Mouse (Mus musculus) testis, postnatal 10 days (tissue): ENCODE results near the gene Pla2g7.

Experiments
- DNase-seq: peaks from one replicate; pipeline ENCODE4 v3.0.0; 2021; ENCODE audit warnings: low spot score

Gene Pla2g7

DNA sequence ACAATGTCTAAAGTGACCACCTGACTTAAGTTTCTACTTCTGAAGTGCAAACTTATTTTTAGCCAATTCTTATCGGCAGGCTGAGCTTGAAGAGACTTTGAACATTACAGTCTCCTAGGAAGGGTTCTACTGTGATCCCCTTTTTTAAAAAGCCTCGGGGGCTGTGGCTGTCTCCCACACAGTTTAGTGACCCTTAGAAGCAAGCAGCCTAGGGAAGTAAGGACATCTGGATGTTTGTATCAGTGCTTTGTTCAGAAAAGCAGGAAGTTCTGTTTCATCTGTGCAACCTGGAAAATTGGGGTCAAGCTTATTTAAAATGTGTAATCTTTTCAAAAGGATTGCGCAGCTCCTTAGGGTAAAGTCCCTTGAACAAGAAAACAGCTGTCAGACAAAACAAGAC is 12.6 kb downstream of the Pla2g7 start:
- no peak for DNase-seq

DNA sequence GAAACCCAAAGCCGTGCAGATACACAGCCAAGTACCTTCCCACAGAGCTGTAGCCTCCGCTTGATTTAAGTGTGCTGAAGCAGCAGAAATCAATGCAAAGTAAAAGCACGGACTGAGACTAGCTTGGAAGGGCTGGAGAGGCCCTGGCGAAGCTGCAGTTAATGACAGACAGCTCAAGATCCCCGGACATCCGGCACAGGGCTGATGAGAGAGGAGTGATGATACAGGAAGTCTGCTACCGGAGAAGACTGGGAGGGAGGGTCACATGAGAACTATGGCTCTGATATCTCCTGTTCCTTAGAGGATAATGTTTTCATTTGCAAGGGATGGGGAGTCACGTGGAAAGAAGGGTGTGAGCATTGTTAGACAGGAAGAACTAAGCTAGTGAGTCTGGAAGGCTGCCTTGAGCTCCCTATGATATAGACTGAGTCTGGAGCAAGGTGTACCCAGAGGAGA is 13.1 kb downstream of the Pla2g7 start:
- DNase-seq: peak; percentile 46

DNA sequence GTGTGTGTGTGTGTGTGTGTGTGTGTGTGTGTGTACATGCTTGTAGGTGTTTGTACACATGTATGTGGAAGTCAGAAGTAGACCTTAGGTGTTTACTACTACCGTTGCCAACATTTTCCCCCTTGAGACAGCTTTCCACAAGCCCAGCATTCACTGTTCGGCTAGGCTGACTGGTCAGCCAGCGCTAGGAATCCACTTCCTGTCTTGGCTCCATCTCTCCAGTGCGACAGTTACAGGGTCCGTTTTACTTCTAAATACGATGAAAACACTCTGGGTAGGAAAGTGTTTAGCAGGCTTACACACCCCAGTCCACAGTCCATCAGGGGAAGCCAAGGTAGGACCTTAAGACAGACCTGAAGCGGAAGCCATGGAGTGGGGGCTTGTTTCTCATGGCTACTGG is 16.9 kb downstream of the Pla2g7 start:
- no peak for DNase-seq

DNA sequence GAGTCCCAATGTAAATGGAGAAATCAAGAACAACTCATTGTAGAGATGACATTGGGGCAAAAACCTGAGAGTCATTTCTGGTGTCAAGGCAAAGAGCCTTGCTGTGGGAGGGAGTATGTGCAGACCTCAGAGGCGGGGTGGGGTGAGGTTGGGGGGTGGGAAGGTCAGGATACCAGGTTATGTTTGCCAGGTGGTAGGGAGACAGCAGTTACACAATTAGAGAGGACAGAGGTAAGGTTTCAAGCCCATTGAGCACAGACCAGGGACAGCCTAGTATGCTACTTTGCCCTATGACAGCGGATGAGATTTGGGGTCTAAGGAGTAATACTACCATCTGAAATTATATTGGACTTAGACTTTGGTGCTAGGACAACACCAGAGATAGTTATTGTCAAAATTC is 19.4 kb downstream of the Pla2g7 start:
- DNase-seq: no peak

DNA sequence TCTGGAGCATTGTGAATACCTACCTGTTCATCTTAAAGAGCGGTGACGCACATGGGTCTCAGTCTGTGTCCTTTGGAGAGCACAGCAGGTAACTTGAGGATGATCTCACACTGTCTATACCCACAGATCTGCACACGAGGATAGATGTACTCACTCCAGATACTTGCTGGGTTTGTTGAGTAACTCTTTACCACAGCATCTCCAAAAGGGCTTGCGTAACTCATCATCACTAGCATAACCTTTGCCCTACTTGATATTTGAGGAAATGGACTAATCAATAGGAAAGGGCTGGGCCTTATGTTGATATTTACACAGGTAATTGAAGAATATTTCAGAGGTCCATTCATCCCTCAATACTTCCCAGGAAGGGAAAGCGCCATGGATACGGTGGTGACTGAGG is 21.9 kb downstream of the Pla2g7 start:
- DNase-seq: no peak

DNA sequence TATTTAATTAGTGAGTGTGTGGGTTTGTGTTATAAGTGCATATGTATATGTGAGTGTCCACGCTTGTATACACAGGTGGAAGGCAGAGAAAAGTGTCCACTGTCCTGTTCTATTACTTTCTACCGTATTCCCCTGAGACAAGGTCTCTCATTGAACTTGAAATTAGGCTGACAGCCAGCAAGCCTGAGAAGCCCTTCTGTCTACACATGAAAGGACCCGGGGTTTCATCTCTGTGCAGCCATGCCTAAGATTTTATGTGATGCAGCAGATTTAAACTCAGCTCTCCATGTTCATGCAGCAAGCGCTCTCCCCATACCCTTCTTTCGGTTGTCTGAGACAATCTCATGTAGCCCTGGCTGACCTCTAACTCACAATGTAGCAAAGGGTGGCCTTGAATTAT is 22.6 kb downstream of the Pla2g7 start:
- DNase-seq: no peak

DNA sequence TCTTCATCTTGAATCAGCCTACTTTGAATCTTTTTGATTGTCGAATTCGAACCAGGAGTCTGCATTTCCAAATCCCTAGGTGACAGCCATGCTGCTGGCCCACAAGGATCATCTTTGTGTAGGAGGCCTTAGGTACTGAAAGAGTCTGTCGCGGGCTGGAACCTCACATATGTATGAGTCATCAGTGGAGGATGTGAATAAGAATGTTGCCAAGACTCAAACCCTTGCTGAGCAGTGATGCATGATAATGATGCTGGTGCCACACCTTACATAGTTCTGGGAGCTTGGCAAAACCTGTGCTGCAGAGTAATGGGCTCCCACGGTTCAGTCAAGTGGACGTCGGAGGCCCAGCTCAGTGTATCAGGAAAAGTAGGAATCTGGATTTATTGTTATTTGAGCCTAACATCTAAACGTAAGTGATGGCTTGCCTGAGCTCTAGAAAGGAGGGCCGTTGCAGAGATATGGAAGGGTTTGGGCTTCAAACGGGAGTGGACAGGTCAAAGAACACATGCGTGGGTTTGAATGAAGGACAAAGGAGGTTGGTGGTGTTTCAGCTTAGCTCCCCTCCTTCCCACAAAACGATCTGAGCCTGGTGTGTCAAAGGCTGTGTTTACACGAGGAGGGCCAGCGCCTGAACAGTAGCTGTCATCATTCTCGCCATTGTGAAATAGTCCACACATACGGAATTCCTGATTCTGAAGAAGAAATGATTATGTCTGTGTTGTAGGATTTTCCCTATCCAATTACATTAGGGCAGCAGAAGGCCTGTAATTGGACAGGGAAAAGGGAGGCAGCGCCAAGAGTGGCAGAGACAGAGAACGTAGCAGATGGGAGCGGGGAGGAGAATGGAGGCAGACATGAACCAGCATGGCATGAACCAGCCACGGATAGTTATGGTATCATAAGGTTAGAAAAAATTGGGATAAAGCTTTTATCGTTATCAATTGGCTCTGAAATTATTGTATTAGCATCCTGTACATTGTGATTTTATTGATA is 24.7 kb downstream of the Pla2g7 start:
- DNase-seq: no peak

DNA sequence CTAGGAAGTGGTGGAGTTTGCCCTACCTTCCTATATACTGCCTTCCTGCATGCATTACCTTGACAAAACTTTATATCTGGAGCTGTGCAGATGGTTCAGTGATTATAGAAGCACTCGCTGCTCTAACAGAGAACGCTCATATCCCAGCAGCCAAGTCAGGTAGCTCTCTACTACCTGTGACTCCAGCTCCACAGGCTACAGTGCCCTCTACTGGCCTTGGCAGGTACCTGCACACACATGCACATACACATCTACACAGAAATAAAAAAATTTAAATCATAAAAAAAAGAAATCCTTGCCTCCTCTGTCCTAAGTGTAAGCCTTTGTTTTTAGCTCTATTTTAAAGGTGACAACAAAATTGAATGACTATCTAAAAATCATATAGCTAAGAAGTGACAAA is 29.8 kb downstream of the Pla2g7 start:
- no peak for DNase-seq

DNA sequence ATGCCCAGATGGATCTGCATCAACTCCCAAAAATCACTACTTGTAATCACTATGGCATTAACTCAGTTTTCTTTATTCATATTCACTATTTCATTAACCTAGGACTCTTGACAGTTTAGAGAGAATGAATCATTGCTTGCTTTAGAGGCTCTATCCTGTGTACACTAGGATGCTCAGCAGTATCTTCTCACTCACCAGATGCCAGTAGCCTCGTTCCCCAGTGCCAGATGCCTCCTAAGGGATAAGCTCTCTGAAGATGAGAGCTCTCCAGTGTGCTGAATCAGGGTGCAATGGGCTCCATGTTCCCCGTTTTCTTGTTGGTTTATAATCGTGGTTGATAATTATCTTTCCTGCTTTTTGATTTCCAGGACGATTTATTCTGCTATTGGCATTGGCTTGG is 30.8 kb downstream of the Pla2g7 start:
- DNase-seq: no peak

DNA sequence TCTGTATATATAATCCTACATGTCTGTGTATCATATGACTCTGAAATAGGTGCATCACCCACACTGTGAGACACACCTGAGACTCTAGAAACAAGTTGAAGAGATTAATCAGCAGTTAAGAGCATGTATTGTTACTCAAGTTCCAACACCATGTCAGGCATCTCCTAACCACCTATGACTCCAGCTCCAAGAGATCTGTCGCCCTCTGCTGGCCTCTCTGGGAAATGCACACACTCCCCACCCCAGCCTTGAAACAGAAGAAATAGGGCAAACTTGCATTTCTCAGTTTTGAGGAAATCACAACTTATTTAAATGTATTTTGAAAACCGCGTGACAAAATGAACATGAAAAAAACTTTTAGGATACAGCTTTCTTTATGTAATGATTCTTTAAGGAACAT is 38.8 kb downstream of the Pla2g7 start:
- DNase-seq: peak; percentile 88

DNA sequence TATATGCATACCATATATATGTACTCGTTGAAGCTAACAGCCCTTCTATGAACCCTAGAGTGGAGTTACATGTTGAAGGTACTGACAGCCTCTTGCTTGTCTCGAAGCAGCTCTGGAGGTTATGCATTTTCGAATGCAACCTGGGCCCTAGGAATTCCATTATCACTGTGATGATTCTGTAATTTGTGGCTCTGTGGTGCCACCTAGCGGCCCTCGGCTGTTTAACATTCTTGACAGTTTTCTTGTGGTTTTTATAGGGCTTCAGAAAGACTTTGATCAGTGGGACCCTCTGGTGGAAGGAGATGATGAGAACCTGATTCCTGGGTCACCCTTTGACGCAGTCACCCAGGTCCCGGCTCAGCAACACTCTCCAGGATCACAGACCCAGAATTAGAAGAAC is 43.7 kb downstream of the Pla2g7 start:
- DNase-seq: peak; percentile 68

DNA sequence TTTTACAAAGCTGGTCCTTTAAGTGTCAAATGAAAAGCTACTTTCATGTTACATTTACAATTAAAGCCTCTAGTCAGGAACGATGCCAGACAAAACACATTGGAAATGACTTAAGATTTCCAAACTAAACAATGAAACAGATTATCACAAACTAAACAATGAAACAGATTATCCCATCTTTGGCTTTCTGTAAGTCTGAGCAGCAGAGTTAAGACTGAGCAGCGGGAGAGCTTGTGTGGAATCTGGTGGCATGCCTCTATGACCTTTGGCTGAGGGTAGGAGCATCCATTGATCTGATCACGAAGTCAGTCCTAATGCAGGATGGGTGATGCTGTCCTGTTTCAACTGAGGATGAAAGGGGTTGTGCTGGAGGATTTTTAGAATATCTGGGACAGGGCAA is 44.3 kb downstream of the Pla2g7 start:
- DNase-seq: no peak

DNA sequence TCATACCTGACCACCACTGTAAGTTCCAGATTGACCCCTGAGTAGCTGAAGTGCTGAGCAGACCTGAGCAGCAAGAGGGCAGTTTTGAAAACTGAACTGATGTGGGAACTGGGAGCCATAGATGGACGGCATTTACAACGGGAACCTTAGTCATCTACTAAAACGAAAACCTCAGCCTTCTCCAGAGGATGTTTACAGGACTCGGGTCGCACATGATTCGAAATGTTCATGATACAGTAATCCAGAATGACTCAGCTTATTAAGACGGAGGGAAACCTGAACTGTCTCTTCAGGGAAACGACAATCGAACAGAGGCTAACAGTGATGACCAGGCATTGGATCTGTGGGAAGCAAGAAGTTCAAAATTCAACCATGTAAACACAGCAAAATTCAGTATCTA is 51.3 kb downstream of the Pla2g7 start:
- DNase-seq: no peak

DNA sequence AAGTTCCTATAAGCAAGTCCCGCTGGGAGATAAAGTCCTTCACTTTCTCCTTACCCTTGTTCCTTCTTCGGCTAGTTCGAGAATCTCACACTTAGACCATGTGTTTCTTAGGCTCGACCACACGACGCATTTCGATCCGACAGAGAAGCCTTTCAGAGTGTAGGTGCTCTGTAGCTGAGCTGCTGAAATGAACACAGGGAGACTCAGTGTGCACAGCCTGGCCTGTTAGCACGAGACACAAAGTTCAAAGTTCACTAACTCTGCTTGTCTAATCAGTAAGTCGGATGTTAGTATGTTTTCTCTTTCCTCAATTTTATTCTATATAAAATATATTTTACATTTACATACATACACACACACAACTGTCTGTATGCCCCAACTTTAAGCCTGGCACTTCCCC is 54.2 kb downstream of the Pla2g7 start:
- no peak for DNase-seq

DNA sequence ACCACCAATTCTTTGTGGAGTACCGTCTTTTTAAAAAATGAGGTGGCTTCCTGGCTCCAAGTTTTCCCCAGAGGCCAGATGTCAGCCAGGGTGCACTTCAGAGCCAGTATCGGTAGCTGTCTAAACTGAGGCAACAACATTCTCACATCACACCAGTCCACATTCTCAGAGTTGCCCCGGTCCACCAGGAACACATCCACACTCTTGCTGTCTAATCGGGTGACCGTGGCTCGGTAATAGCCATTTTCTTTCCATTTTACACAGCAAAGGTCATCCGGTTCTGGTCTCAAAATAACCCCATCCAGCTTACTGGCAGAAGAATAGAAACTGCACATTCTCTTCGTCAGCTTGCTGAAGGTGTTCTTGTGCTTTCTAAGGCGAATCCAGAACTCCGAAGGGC is 60.3 kb downstream of the Pla2g7 start:
- DNase-seq: no peak

DNA sequence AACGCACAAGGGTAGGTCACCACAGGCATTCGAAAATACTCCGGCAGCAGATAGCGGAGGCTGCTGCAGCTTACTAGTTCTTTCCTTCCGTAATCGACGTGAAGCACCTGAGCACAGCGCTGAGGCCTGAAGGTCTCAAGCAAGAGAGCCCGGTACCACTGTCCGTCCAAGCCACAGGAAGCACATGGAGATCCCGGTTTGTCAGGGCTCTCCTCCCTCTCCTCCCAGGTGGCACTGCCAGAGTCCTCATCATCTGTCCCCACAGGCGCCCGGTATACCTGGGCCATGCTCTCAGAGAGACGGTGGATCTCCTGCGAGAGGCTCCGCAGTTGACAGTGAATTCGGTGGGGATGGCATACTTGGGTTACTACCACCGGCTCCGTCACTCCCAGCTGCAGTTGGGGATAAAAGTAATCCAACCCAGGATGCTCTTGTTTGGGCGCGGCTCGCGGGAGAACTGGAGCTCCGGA is 61.2 kb downstream of the Pla2g7 start:
- DNase-seq: no peak

DNA sequence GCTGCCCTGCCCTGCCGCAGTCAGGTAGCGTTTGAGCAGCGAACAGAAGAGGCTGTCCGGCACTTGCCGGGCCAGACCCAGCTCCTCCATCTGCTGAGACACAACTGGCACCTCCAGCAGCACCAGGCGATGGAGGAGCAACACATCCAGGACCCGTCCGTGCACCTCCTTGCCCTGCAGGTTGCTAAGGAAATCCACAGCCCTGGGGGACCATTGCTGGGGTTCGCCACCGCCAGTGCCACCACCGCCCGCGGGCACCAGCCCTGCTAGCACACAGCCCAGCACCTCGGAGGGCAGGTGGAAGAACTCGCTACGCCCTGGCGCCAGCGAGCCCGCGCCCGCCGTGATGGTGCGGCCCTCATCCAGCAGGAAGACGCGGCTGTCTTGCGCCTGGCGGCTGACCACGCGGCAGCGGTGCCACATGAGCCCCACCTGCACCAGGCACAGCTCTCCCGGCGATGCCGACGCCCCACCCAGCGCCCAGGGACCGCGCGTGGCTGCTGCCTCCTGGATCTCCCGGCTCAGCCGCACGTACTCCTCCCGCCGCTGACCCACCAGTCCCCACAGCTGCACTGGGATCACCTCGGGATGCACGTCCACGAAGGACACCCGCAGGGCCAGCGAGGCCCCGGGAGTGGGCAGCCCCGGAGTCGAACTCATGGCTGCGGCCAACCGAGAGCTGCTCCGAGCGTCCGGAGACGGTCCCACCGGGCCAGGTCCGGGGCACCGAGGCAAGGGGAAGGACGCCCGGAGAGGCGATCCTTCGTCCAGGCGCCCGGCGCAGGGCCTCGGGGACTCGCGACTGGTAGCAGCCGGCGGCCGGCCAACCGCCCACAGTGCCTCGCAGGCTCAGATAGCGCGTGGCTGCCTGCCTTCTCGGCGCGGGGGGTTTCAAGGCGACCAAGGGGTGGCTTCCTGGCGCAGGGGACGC is 61.9 kb downstream of the Pla2g7 start, which contains the start of gene Tdrd6:
TSS of gene Tdrd6 (minus strand) at position 804 of the 931 bp plus-strand sequence.
- peak; percentile 47 for DNase-seq

DNA sequence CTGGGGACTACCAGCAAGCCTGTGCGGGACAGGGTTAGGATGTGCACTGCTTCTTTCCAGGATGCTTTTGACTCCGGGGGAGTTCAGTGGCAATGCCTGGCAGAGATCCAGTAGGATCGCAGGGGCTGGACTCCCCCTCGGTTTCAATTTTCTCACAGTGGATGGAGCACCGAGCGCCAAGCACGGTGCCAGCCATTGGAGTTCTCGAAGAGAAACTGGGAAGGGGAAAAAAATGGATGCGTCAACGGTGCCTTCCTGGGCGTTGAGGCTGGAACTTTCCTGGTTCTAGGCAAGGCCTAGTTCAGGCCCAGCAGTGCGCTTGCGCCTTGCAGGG is 62.5 kb downstream of the Pla2g7 start:
- DNase-seq: no peak

DNA sequence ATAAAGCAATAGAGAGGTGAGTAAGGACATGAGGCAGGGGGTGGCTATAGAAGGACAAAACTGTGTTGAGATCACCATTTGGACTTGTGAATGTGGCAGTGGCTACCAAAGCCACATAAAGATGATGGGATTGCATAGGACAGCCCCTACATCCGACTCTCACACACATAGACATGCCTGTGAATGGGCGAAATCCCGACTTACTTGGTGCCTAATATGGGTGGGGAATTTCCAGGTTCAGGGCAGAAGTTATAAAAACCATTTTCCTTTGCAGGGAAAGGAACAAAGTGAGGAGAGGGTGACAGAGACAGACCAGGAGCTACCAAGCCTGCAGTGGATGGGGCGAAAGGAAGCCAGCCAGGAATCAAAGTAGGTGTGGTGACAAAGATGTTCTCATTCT is 69.2 kb downstream of the Pla2g7 start:
- no peak for DNase-seq

DNA sequence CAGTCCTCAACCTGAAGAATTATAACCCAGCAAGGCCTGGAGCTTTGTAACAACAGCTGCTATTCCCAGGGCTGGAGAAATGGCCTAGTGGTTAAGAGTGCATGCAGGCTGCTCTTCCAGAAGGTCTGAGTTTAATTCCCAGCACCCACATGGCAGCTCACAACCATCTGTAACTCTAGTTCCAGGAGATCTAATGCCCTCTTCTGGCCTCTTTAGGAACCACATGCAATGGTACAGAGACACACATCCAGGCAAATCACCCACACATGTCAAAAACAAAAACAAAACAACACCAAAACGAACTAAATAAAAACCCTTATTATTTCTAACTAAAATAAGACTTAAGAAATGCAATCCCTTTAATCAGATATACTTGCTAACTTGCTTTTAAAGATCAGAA is 72.9 kb downstream of the Pla2g7 start:
- no peak for DNase-seq

DNA sequence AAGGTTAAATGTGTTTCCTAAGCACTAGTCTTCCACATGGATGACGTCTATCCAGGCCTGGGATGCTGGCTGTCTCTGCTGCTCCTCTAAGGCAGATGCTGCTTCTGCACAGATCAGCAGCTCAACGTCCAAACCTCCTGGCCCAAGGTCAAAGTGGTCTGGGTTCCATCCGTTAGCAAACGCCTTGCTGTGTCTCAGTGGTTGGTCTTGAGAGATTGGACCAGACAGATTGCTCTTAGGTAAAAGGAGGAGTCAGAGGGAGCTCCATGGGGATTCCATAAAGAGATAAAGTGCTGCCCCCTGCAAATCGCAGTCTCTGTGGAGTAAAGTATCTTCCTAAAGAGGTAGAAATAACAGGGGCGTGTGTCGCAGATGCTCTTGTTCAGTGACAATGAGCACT is 75.3 kb downstream of the Pla2g7 start:
- no peak for DNase-seq

DNA sequence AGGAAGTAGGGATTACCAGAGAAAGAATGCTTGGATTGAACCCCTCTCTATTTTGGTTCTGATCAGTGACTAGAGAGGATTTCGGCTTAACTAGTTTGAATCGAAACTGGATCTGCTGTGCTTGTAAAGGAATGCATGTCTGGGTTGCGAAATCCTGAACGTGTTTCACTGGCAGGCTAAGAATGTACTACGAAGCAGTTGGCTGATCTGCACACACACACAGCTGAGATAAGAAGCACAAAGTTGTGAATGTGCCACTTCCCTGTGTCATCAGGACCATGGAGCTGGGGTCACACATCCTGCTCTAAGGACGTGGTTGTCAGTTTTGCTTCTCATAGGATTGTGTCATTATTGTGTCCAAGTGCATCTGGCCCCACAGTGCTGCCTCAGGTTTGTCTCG is 76.5 kb downstream of the Pla2g7 start:
- DNase-seq: no peak

DNA sequence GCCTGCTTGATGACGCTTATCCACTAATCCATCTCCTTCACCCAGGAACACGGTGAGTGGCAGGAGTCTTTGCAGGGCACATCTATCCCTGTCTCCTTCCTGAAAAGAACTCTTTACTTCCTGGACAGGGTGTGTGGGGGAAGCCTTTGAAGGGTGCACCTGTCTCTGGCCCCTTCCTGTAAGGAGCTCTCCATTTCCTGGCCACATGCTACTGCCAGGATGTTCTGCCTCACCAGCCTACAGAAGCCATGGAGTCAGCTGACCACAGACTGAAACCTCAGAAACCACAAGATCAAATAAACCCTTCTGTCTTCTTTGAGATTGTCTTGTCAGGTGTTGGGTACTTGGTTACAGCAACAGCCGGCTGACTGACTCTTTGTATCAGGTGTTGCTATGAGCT is 77.2 kb downstream of the Pla2g7 start:
- DNase-seq: peak; percentile 23
